Mouse (Mus musculus) stomach, postnatal 0 days (tissue): ENCODE measurements at regions not wholly inside any gene's neighbourhood (a gene's known extent, or its start where the extent isn't known, plus 50 kb on each side); places are given as distances from the start of the nearest gene placed in this dataset.

Experiments
- ATAC-seq: fragments of 200-750 bp; cut with Nextera tagmentation; 2 replicates; pipeline ENCODE4 v1.8.0; 2017; ENCODE audit not compliant: low FRiP score, low TSS enrichment
- DNase-seq: peaks from one replicate; pipeline ENCODE4 v3.0.0-alpha.2; 2016; ENCODE audit warnings: low spot score
- H3K27ac ChIP-seq: fragments of 300-500 bp; sonication (generic); replicated peaks from 2 replicates; pipeline ENCODE4 v1.5.1; 2014; ENCODE audit warnings: mild to moderate bottlenecking, control low read depth
- H3K27me3 ChIP-seq: fragments of 300-500 bp; sonication (generic); 2 replicates; pipeline ENCODE4 v1.6.1; 2014; ENCODE audit warnings: low read length; ENCODE audit not compliant: control insufficient read depth, insufficient read depth
- H3K36me3 ChIP-seq: fragments of 300-500 bp; sonication (generic); 2 replicates; pipeline ENCODE4 v1.6.1; 2014; ENCODE audit warnings: low read length, mixed read lengths; ENCODE audit not compliant: control insufficient read depth, insufficient read depth
- H3K4me1 ChIP-seq: fragments of 300-500 bp; sonication (generic); replicated peaks from 2 replicates; pipeline ENCODE4 v1.6.1; 2014; ENCODE audit warnings: antibody characterized with exemption; ENCODE audit not compliant: control insufficient read depth, insufficient read depth
- H3K4me2 ChIP-seq: fragments of 300-500 bp; sonication (generic); replicated peaks from 2 replicates; pipeline ENCODE4 v1.6.1; 2014; ENCODE audit warnings: low read depth, mild to moderate bottlenecking, control low read depth, moderate library complexity
- H3K4me3 ChIP-seq: fragments of 300-500 bp; sonication (generic); 2 replicates; pipeline ENCODE4 v1.5.1; 2014; ENCODE audit warnings: low read depth, low read length, control low read depth
- H3K9ac ChIP-seq: fragments of 300-500 bp; sonication (generic); 2 replicates; pipeline ENCODE4 v1.6.1; 2014; ENCODE audit warnings: mild to moderate bottlenecking, low read length, control low read depth, mixed read lengths
- H3K9me3 ChIP-seq: fragments of 300-500 bp; sonication (generic); 2 replicates; pipeline ENCODE4 v1.6.1; 2016; ENCODE audit warnings: low read length; ENCODE audit not compliant: control insufficient read depth
- CTCF ChIP-seq: IDR thresholded peaks from 2 replicates; pipeline ENCODE4 v1.5.1; 2016; ENCODE audit warnings: antibody characterized with exemption, low read depth, mild to moderate bottlenecking, moderate library complexity
- EP300 ChIP-seq: optimal IDR thresholded peaks from 2 replicates; pipeline ENCODE3; 2016; ENCODE audit warnings: antibody characterized with exemption
- WGBS: fragments of 180-500 bp; shearing (Covaris S2); extraction: QIAGEN DNeasy Blood & Tissue Kit; methylation state at CpG from one replicate; pipeline ENCODE4 v1.1.7; 2014; 5-methylcytosine and 5-hydroxymethylcytosine counted together

DNA sequence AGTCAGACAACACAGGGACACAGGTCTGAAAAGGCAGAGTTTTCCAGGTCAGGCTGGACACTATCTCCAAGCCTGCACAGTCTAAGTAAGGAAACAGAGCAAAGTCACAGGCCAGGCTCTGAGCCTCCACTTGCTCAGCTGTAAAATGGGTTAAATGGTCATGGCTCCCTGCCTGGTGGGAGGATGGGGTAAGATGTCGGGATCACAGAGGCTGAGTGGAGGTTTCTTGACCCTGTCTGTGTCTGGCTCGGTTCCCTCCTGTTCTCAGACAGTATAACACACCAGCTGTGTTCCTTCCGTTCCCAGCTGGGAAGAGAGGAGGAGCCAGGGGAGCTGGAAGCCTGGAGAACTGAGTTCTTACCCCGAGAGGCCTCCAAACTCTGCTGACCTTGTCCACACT lies 56.8 kb upstream of the Neurl1b start:
- Histone ChIP-seq H3K4me2 (no peak overlapping the region), H3K9ac (no peak overlapping the region), H3K27me3 (no peaks in the 10 kb centered on the region), H3K4me3 (no peak overlapping the region), H3K9me3 (no peaks in the 10 kb centered on the region), H3K36me3 (no peaks in the 10 kb centered on the region), H3K27ac (peak overlapping the region; percentile 8; the same call in 1 of the 2 replicates), H3K4me1 (peaks cover 9% of the 10 kb centered on the region; the same call in 1 of the 2 replicates)
- DNase-seq (no peak), ATAC-seq (peak; percentile 65)
- TF ChIP-seq CTCF (no peak), EP300 (no peak)
- WGBS = 30% methylated on average over 4 of the region's 4 CpGs

DNA sequence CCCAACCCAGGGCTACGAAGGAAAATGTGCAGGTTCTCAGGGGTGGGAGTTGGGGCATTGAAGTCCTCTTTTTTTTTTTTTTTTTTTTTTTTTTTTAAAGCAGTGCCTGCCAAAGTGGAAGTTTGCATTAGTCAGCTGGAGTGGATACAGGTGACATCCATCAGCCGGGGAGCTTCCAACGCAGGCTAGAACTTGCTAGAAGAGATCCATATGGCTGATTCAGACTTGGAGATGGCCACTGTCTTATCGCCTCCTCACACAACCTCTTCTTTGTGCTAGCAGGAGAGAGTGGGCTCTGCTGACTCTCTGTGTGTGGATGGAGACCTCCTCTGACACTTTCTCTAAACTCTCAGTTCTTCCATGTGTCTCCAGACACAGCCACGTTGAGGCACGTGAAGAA lies 53.9 kb upstream of the Neurl1b start:
- no peak overlapping the region for H3K4me2 ChIP-seq
- DNase-seq (no peak), ATAC-seq (no peak)
- 31% methylated on average over 6 of the region's 6 CpGs for WGBS
- H3K4me1 ChIP-seq = peaks cover 9% of the 10 kb centered on the region; the same call in 1 of the 2 replicates
- no peak overlapping the region for H3K9ac ChIP-seq
- 0 out of 2 replicates have a peak overlapping the region, but pooled peaks have one; percentile 9 for H3K27ac ChIP-seq
- H3K27me3 ChIP-seq = no peaks in the 10 kb centered on the region
- H3K9me3 ChIP-seq = no peaks in the 10 kb centered on the region
- TF ChIP-seq CTCF (no peak), EP300 (no peak)
- H3K36me3 ChIP-seq = no peaks in the 10 kb centered on the region
- no peak overlapping the region for H3K4me3 ChIP-seq

DNA sequence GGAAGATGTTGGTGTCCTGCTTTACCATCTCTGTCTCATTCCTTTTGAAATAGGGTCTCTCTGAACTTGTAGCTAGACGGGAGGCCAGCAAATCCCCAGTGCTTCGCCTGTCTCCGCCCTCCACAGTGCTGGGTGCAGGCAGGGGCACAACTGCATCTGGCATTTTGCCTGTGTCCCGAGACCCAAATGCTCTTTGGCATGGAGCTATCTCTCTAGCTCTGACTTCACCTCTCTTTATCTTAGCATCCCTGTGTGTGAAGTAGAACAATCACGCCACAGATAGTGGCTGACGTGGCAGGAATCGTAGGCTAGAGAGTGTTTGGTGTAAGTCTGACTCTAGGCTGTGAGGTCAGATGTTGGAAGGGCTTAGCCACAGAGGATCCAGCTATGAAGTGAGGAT lies 53.2 kb upstream of the Neurl1b start:
- TF ChIP-seq EP300 (no peak), CTCF (no peak)
- ATAC-seq (no peak), DNase-seq (no peak)
- Histone ChIP-seq H3K36me3 (no peaks in the 10 kb centered on the region), H3K9me3 (no peaks in the 10 kb centered on the region), H3K27ac (no peak overlapping the region), H3K4me3 (no peak overlapping the region), H3K9ac (no peak overlapping the region), H3K27me3 (no peaks in the 10 kb centered on the region), H3K4me2 (no peak overlapping the region), H3K4me1 (peaks cover 9% of the 10 kb centered on the region; the same call in 1 of the 2 replicates)
- 55% methylated on average over 7 of the region's 7 CpGs for WGBS

- H3K4me3 ChIP-seq = no peak overlapping the region
- ATAC-seq = no peak
- DNase-seq = peak; percentile 58
- no peak overlapping the region for H3K4me2 ChIP-seq
- H3K27ac ChIP-seq = no peak overlapping the region
- TF ChIP-seq CTCF (no peak), EP300 (no peak)
- no peaks in the 10 kb centered on the region for H3K36me3 ChIP-seq
- peaks cover 13% of the 10 kb centered on the region for H3K4me1 ChIP-seq
- H3K27me3 ChIP-seq = no peaks in the 10 kb centered on the region
- 55% methylated on average over 3 of the region's 3 CpGs for WGBS
- no peak overlapping the region for H3K9ac ChIP-seq
- no peaks in the 10 kb centered on the region for H3K9me3 ChIP-seq
Measured at GRCm38 (mm10) chr17:26361992-26362391, 52.6 kb upstream of the Neurl1b start.

DNA sequence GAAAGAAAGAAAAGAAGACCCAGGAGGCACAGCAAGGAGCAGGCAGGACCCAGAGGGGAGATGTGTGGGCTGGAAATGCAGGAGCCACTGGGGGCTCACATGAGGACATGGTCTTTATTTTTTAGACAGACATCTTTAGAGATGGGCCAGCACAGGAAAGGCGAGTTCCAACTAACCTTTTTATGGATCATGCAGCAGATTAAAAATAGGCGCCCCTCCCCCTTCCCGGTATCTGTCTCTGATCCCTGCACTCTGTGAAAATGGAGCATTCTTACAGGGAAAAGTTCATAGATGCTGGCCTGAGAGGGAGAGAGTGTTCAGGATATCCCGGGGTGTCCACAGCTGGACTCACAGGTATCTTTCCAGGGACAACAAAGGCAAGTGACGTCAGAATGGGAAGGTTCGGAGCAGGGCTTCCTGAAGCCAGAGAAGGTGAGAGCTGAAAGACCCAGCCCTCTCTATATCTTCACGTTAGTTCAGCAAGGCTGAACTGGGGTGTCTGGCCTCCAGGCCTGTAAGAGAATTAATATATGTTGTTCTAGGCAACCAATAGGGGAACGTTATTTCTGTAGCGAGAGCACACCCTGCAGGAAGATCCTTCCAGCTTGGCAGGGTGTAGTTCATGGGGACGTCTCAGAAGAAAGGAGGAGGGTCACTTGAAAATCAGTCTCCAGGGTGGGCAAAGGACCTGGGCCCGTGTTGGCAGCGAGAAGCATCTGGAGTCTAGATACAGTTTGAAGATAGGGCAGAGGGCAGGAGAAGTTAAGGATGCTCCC lies 51.9 kb upstream of the Neurl1b start:
- H3K27ac ChIP-seq = 0 out of 2 replicates have a peak overlapping the region, but pooled peaks have one; percentile 18
- H3K4me1 ChIP-seq = peaks cover 16% of the 10 kb centered on the region
- no peak overlapping the region for H3K9ac ChIP-seq
- H3K4me2 ChIP-seq = no peak overlapping the region
- H3K36me3 ChIP-seq = no peaks in the 10 kb centered on the region
- no peak for ATAC-seq
- H3K4me3 ChIP-seq = no peak overlapping the region
- DNase-seq = no peak
- no peaks in the 10 kb centered on the region for H3K27me3 ChIP-seq
- 52% methylated on average over 12 of the region's 12 CpGs for WGBS
- TF ChIP-seq CTCF (peak; percentile 56), EP300 (no peak)
- H3K9me3 ChIP-seq = no peaks in the 10 kb centered on the region

DNA sequence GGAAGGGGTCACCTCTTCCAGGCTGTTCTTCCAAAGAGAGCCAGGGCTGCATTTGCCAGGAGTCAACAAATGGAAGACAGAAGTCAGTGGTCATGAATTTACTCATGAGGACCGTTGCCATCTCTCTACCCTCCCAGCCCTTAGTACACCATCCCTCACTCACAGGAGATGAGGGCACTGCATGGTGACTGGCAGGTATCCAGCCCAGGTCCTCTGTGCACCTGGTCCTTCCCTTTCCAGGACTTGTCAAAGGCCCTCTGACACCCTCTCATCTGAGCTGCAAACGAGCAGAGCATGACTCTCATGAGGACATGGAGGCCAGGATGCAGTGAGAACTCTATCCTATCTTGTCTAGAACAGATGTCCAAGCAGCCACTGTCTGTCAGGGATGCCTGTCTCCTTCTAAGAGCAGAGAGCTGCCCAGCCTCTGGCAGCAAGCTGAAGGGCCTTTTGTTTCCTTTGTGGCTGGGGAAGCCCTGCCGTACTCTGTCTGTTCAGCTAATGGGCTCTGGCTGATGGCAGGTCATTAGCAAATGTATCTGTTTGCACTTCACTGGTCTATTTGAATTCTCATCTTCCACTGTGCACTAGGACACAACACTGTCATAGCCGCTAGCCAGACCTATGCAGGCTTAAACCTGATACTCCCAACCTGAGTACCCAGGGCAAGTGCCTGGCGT lies 50.6 kb upstream of the Neurl1b start:
- H3K4me2 ChIP-seq = no peak overlapping the region
- no peak for TF ChIP-seq CTCF
- no peak for TF ChIP-seq EP300
- ATAC-seq (no peak), DNase-seq (no peak)
- peaks cover 20% of the 10 kb centered on the region for H3K4me1 ChIP-seq
- WGBS = 64% methylated on average over 5 of the region's 5 CpGs
- H3K4me3 ChIP-seq = no peak overlapping the region
- no peaks in the 10 kb centered on the region for H3K9me3 ChIP-seq
- no peak overlapping the region for H3K9ac ChIP-seq
- no peaks in the 10 kb centered on the region for H3K36me3 ChIP-seq
- 0 out of 2 replicates have a peak overlapping the region, but pooled peaks have one; percentile 0 for H3K27ac ChIP-seq
- no peaks in the 10 kb centered on the region for H3K27me3 ChIP-seq
